Comparison of ENCODE assay signal across 33 mouse cellular contexts in the genomic region with DNA sequence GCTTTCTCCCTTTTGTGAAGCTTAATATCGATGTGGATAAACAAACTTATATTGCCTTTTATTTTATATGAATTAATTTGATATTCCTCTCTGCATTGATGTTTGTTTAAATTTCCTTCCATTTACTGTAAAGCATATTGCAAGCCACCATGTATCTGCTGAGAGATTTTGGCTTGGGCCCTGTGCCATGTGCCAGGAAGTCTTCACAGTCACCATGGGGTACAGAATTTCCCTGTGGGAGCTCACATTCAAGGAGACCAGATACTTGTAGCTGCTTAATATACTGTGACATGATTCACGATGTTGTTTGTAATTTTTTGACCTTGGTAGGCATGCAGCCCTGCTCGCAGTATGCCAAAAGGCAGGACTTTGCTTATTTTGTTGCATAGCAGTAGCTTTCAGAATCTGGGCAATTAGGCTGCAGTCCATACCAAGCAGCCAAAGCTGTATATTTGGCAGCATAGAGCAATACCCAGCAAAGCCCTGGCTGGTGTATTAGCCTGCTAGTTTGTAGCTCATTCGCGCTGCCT. TPM values are rescaled to one million over a fixed set of nuclear protein-coding genes. Genes with fewer than 3 reads are reported as not detected.
DNase-seq lines count a peak whose midpoint lies in the region; ATAC-seq and TF ChIP-seq lines count a peak whose summit lies in the region.
"Had no signal": no experiment of that assay in that cellular context is flagged by ENCODE, and none has a peak within 500 bp of the region (broad histone marks: within the 10 kb centered on the region; RNA-seq: fewer than 3 reads in every experiment).

No protein-coding gene starts in this region.

- H3K9me3 ChIP-seq in forebrain, postnatal 0 days (ENCODE audit: low read length), result no peaks in the 10 kb centered on the region
- no peaks in the 10 kb centered on the region for H3K9me3 ChIP-seq in forebrain, embryonic 10.5 days
- H3K9me3 ChIP-seq: heart, embryonic 12.5 days; hindbrain, embryonic 12.5 days; midbrain, embryonic 15.5 days; neural tube, embryonic 13.5 days; stomach, embryonic 15.5 days had no signal

- WGBS in forebrain, postnatal 0 days, result 76% methylated on average over 5 of the region's 5 CpGs
- WGBS in forebrain, embryonic 10.5 days, result 94% methylated on average over 5 of the region's 5 CpGs

- no peak overlapping the region for H3K9ac ChIP-seq in forebrain, postnatal 0 days
- H3K9ac ChIP-seq: heart, embryonic 12.5 days; hindbrain, embryonic 12.5 days; midbrain, embryonic 15.5 days; neural tube, embryonic 13.5 days; stomach, embryonic 15.5 days had no signal

- no peak overlapping the region for H3K27ac ChIP-seq in forebrain, postnatal 0 days (ENCODE audit: low read depth, low read length)
- no peak overlapping the region for H3K27ac ChIP-seq in forebrain, embryonic 10.5 days
- H3K27ac ChIP-seq: hindbrain, embryonic 12.5 days; midbrain, embryonic 15.5 days; neural tube, embryonic 13.5 days; stomach, embryonic 15.5 days had no signal

- no peaks in the 10 kb centered on the region for H3K36me3 ChIP-seq in forebrain, postnatal 0 days (ENCODE audit: insufficient read depth)
- no peaks in the 10 kb centered on the region for H3K36me3 ChIP-seq in forebrain, embryonic 10.5 days (replicated peaks)
- H3K36me3 ChIP-seq: heart, embryonic 12.5 days; hindbrain, embryonic 12.5 days; midbrain, embryonic 15.5 days; neural tube, embryonic 13.5 days; stomach, embryonic 15.5 days had no signal

- no peak for ATAC-seq in forebrain, postnatal 0 days
- ATAC-seq: forebrain, embryonic 16.5 days; midbrain, embryonic 15.5 days had no signal

- no peak for TF ChIP-seq CTCF in forebrain, postnatal 0 days (IDR thresholded peaks at IDR 0.05; ENCODE audit: low read depth)

- no peaks in the 10 kb centered on the region for H3K27me3 ChIP-seq in forebrain, postnatal 0 days (ENCODE audit: insufficient read depth, low read length)
- no peaks in the 10 kb centered on the region for H3K27me3 ChIP-seq in forebrain, embryonic 10.5 days (ENCODE audit: poor library complexity, severe bottlenecking)
- H3K27me3 ChIP-seq: heart, embryonic 12.5 days; hindbrain, embryonic 12.5 days; midbrain, embryonic 15.5 days; neural tube, embryonic 13.5 days; stomach, embryonic 15.5 days had no signal

- no peak overlapping the region for H3K4me2 ChIP-seq in forebrain, postnatal 0 days (ENCODE audit: low read depth)
- H3K4me2 ChIP-seq: heart, embryonic 12.5 days; hindbrain, embryonic 12.5 days; midbrain, embryonic 15.5 days; neural tube, embryonic 13.5 days; stomach, embryonic 15.5 days had no signal

- no peaks in the 10 kb centered on the region for H3K4me1 ChIP-seq in forebrain, postnatal 0 days (ENCODE audit: insufficient read depth)
- H3K4me1 ChIP-seq in forebrain, embryonic 10.5 days, result no peaks in the 10 kb centered on the region
- H3K4me1 ChIP-seq: heart, embryonic 12.5 days; hindbrain, embryonic 12.5 days; midbrain, embryonic 15.5 days; neural tube, embryonic 13.5 days; stomach, embryonic 15.5 days had no signal

- no peak overlapping the region for H3K4me3 ChIP-seq in forebrain, postnatal 0 days (ENCODE audit: low read depth, low read length)
- H3K4me3 ChIP-seq in forebrain, embryonic 10.5 days, result no peak overlapping the region
- H3K4me3 ChIP-seq: heart, embryonic 12.5 days; hindbrain, embryonic 12.5 days; midbrain, embryonic 15.5 days; myocyte; neural tube, embryonic 13.5 days; stomach, embryonic 15.5 days had no signal

- DNase-seq in adrenal gland, adult 2 months, result peak; percentile 30
- DNase-seq in adrenal gland, adult 18-20 months (ENCODE audit: low spot score in 2 of 2), result no peak
- peak; percentile 6 for DNase-seq in forebrain, postnatal 0 days
- DNase-seq in forebrain, embryonic 10.5 days (ENCODE audit: extremely low spot score, low spot score), result no peak
- peak; percentile 19 for DNase-seq in adrenal gland, postnatal 25 days
- peak; percentile 2 for DNase-seq in cerebellum, adult 9-11 months
- no peak for DNase-seq in urinary bladder, postnatal 10 days (ENCODE audit: low spot score)
- no peak for DNase-seq in heart, adult 8-10 months (ENCODE audit: low spot score)
- DNase-seq: gastrocnemius, postnatal 14 days; heart, postnatal 10 days; kidney, adult 9 months; kidney, postnatal 14 days; lung, postnatal 4 days; retina, postnatal 1 day; right cerebral cortex, postnatal 4 days; thymus, postnatal 25 days had no signal

RNA-seq across cellular contexts. Expression of a gene that starts 5.6 kb away (rescaled TPM):
- not detected for total RNA-seq in adrenal gland, adult 2 months (2021)
- not detected in 2 replicates for polyA plus RNA-seq in adrenal gland, adult 2 months (2012; rRNA removed)
- total RNA-seq in adrenal gland, adult 18-20 months (2021), result not detected
- not detected in 2 replicates for total RNA-seq in forebrain, postnatal 0 days (2014; rRNA removed)
- polyA plus RNA-seq in forebrain, postnatal 0 days (2015; fragmentation: Nextera tagmentation; extraction: Ambion mirVana), result not detected in 2 replicates
- not detected in 2 replicates for polyA plus RNA-seq in forebrain, embryonic 10.5 days (2016; fragmentation: Nextera tagmentation; extraction: Ambion mirVana)
- not detected in 2 replicates for total RNA-seq in adrenal gland, postnatal 25 days (2021)
- not detected for total RNA-seq in heart, adult 8-10 months (2022)
- total RNA-seq: gastrocnemius, postnatal 14 days; heart, postnatal 10 days; layer of hippocampus, adult 18-20 months; layer of hippocampus, postnatal 14 days; left cerebral cortex, adult 8-10 months; liver, adult 2 months; megakaryocyte-erythroid progenitor cell, adult 5-6 weeks had no signal
- polyA plus RNA-seq: embryonic facial prominence, embryonic 14.5 days; forebrain, embryonic 16.5 days; heart, embryonic 12.5 days; hindbrain, embryonic 12.5 days; intestine, embryonic 14.5 days; limb, embryonic 11.5 days; liver, adult 2 months; liver, embryonic 16.5 days; lung, embryonic 16.5 days; midbrain, embryonic 15.5 days; myocyte; neural tube, embryonic 13.5 days had no signal

RNA-seq across cellular contexts. Expression of a gene that starts 24.8 kb away (rescaled TPM):
- total RNA-seq in adrenal gland, adult 2 months (2021), result not detected
- polyA plus RNA-seq in adrenal gland, adult 2 months (2012; rRNA removed), result not detected in 2 replicates
- total RNA-seq in adrenal gland, adult 18-20 months (2021), result not detected
- total RNA-seq in forebrain, postnatal 0 days (2014; rRNA removed), result not detected in 2 replicates
- polyA plus RNA-seq in forebrain, postnatal 0 days (2015; fragmentation: Nextera tagmentation; extraction: Ambion mirVana), result not detected in 2 replicates
- polyA plus RNA-seq in forebrain, embryonic 10.5 days (2016; fragmentation: Nextera tagmentation; extraction: Ambion mirVana), result not detected in 2 replicates
- not detected in 2 replicates for total RNA-seq in adrenal gland, postnatal 25 days (2021)
- total RNA-seq in heart, adult 8-10 months (2022), result not detected
- total RNA-seq: gastrocnemius, postnatal 14 days; heart, postnatal 10 days; layer of hippocampus, adult 18-20 months; layer of hippocampus, postnatal 14 days; left cerebral cortex, adult 8-10 months; liver, adult 2 months; megakaryocyte-erythroid progenitor cell, adult 5-6 weeks had no signal
- polyA plus RNA-seq: embryonic facial prominence, embryonic 14.5 days; forebrain, embryonic 16.5 days; heart, embryonic 12.5 days; hindbrain, embryonic 12.5 days; intestine, embryonic 14.5 days; limb, embryonic 11.5 days; liver, adult 2 months; liver, embryonic 16.5 days; lung, embryonic 16.5 days; midbrain, embryonic 15.5 days; myocyte; neural tube, embryonic 13.5 days; stomach, embryonic 15.5 days had no signal

RNA-seq across cellular contexts. Expression of a gene that starts 27.3 kb away (rescaled TPM):
- not detected for total RNA-seq in adrenal gland, adult 2 months (2021)
- not detected in 2 replicates for polyA plus RNA-seq in adrenal gland, adult 2 months (2012; rRNA removed)
- not detected for total RNA-seq in adrenal gland, adult 18-20 months (2021)
- not detected in 2 replicates for total RNA-seq in forebrain, postnatal 0 days (2014; rRNA removed)
- polyA plus RNA-seq in forebrain, postnatal 0 days (2015; fragmentation: Nextera tagmentation; extraction: Ambion mirVana), result not detected in 2 replicates
- not detected in 2 replicates for polyA plus RNA-seq in forebrain, embryonic 10.5 days (2016; fragmentation: Nextera tagmentation; extraction: Ambion mirVana)
- total RNA-seq in adrenal gland, postnatal 25 days (2021), result not detected in 2 replicates
- total RNA-seq in heart, adult 8-10 months (2022), result not detected
- total RNA-seq: gastrocnemius, postnatal 14 days; layer of hippocampus, adult 18-20 months; layer of hippocampus, postnatal 14 days; left cerebral cortex, adult 8-10 months; liver, adult 2 months; megakaryocyte-erythroid progenitor cell, adult 5-6 weeks had no signal
- polyA plus RNA-seq: forebrain, embryonic 16.5 days; heart, embryonic 12.5 days; hindbrain, embryonic 12.5 days; intestine, embryonic 14.5 days; limb, embryonic 11.5 days; liver, adult 2 months; liver, embryonic 16.5 days; lung, embryonic 16.5 days; midbrain, embryonic 15.5 days; myocyte; neural tube, embryonic 13.5 days had no signal

RNA-seq across cellular contexts. Expression of a gene that starts 41.3 kb away (rescaled TPM):
- total RNA-seq in adrenal gland, adult 2 months (2021), result not detected
- not detected in 2 replicates for polyA plus RNA-seq in adrenal gland, adult 2 months (2012; rRNA removed)
- total RNA-seq in adrenal gland, adult 18-20 months (2021), result not detected
- total RNA-seq in forebrain, postnatal 0 days (2014; rRNA removed), result not detected in 2 replicates
- not detected in 2 replicates for polyA plus RNA-seq in forebrain, postnatal 0 days (2015; fragmentation: Nextera tagmentation; extraction: Ambion mirVana)
- not detected in 2 replicates for polyA plus RNA-seq in forebrain, embryonic 10.5 days (2016; fragmentation: Nextera tagmentation; extraction: Ambion mirVana)
- not detected in 2 replicates for total RNA-seq in adrenal gland, postnatal 25 days (2021)
- not detected for total RNA-seq in heart, adult 8-10 months (2022)
- total RNA-seq: gastrocnemius, postnatal 14 days; heart, postnatal 10 days; layer of hippocampus, adult 18-20 months; layer of hippocampus, postnatal 14 days; left cerebral cortex, adult 8-10 months; liver, adult 2 months; megakaryocyte-erythroid progenitor cell, adult 5-6 weeks had no signal
- polyA plus RNA-seq: forebrain, embryonic 16.5 days; heart, embryonic 12.5 days; hindbrain, embryonic 12.5 days; intestine, embryonic 14.5 days; limb, embryonic 11.5 days; liver, adult 2 months; liver, embryonic 16.5 days; myocyte; neural tube, embryonic 13.5 days had no signal

RNA-seq across cellular contexts. Expression of a gene that starts 59.9 kb away (rescaled TPM):
- not detected for total RNA-seq in adrenal gland, adult 2 months (2021)
- polyA plus RNA-seq in adrenal gland, adult 2 months (2012; rRNA removed), result 0.06 TPM in 1 of 2 replicates, not detected in the other
- total RNA-seq in adrenal gland, adult 18-20 months (2021), result not detected
- not detected in 2 replicates for total RNA-seq in forebrain, postnatal 0 days (2014; rRNA removed)
- polyA plus RNA-seq in forebrain, postnatal 0 days (2015; fragmentation: Nextera tagmentation; extraction: Ambion mirVana), result not detected in 2 replicates
- polyA plus RNA-seq in forebrain, embryonic 10.5 days (2016; fragmentation: Nextera tagmentation; extraction: Ambion mirVana), result 0.37 and 0.41 TPM in 2 replicates
- not detected in 2 replicates for total RNA-seq in adrenal gland, postnatal 25 days (2021)
- under 1 TPM in 1 of 4 experiments, not detected in 3; 0.40 TPM for total RNA-seq in heart, adult 8-10 months (2022)
- total RNA-seq: gastrocnemius, postnatal 14 days; heart, postnatal 10 days; left cerebral cortex, adult 8-10 months; liver, adult 2 months; megakaryocyte-erythroid progenitor cell, adult 5-6 weeks had no signal
- polyA plus RNA-seq: forebrain, embryonic 16.5 days; intestine, embryonic 14.5 days; liver, adult 2 months had no signal

Comparison
In these comparisons a context has a peak if more than half of its experiments do, and no peak if none do; other contexts are left out.
1. DNase-seq: peak in adrenal gland, adult 2 months (single experiment), forebrain, postnatal 0 days (single experiment), adrenal gland, postnatal 25 days (single experiment) and cerebellum, adult 9-11 months (single experiment); none in adrenal gland, adult 18-20 months (0 of 2), forebrain, embryonic 10.5 days (single experiment), urinary bladder, postnatal 10 days (single experiment) and heart, adult 8-10 months (single experiment).